Mouse (Mus musculus): ENCODE results near the gene Herc6. TPM values are rescaled to one million over a fixed set of nuclear protein-coding genes. Genes with fewer than 3 reads are reported as not detected.
A peak's percentile ranks its signal among the peaks of the same experiment; 100 is the strongest.
"Not testable (repeated sequence)": the region's sequence is repeated elsewhere in the genome, so short reads cannot be mapped to it uniquely, and the experiment has no call there.

Gene Herc6
- polyA plus RNA-seq, 1 experiment: 25.0 TPM

- H3K4me1 ChIP-seq (ENCODE audit: control insufficient read depth, insufficient read depth, low read length): no peaks in the 10 kb centered on the region; the same call in 1 of the 2 replicates
- peak overlapping the region; percentile 67; the same call in 1 of the 2 replicates for H3K27ac ChIP-seq (ENCODE audit: control insufficient read depth, insufficient read depth, low read depth, low read length, poor library complexity)
- 17% methylated on average over 14 of the region's 14 CpGs for WGBS
- TF ChIP-seq CTCF (IDR thresholded peaks at IDR 0.05; ENCODE audit: control insufficient read depth, insufficient read depth, low read length) (peak; percentile 8; the same call in 1 of the 2 replicates), POLR2A (IDR thresholded peaks at IDR 0.05; ENCODE audit: borderline replicate concordance, control insufficient read depth, low read depth, low read length) (no peak)
- peak overlapping the region; percentile 81 for H3K4me3 ChIP-seq (replicated peaks; ENCODE audit: control insufficient read depth, low read depth, low read length)
Measured at GRCm38 (mm10) chr6:57535971-57536669, 44.7 kb upstream of the Herc6 start.

GRCm38 (mm10) chr6:57537887-57538286 lies 42.9 kb upstream of the Herc6 start:
- TF ChIP-seq CTCF (IDR thresholded peaks at IDR 0.05; ENCODE audit: control insufficient read depth, insufficient read depth, low read length) (no peak), POLR2A (IDR thresholded peaks at IDR 0.05; ENCODE audit: borderline replicate concordance, control insufficient read depth, low read depth, low read length) (no peak)
- H3K4me1 ChIP-seq (ENCODE audit: control insufficient read depth, insufficient read depth, low read length): no peaks in the 10 kb centered on the region; the same call in 1 of the 2 replicates
- H3K27ac ChIP-seq (ENCODE audit: control insufficient read depth, insufficient read depth, low read depth, low read length, poor library complexity): no peak overlapping the region
- 77% methylated on average over 5 of the region's 5 CpGs for WGBS
- H3K4me3 ChIP-seq (replicated peaks; ENCODE audit: control insufficient read depth, low read depth, low read length): no peak overlapping the region

GRCm38 (mm10) chr6:57540950-57541498 lies 39.8 kb upstream of the Herc6 start:
- 81% methylated on average over 5 of the region's 5 CpGs for WGBS
- no peak overlapping the region for H3K4me3 ChIP-seq (replicated peaks; ENCODE audit: control insufficient read depth, low read depth, low read length)
- H3K4me1 ChIP-seq (ENCODE audit: control insufficient read depth, insufficient read depth, low read length): no peaks in the 10 kb centered on the region; the same call in 1 of the 2 replicates
- TF ChIP-seq POLR2A (IDR thresholded peaks at IDR 0.05; ENCODE audit: borderline replicate concordance, control insufficient read depth, low read depth, low read length) (no peak), CTCF (IDR thresholded peaks at IDR 0.05; ENCODE audit: control insufficient read depth, insufficient read depth, low read length) (no peak)
- no peak overlapping the region for H3K27ac ChIP-seq (ENCODE audit: control insufficient read depth, insufficient read depth, low read depth, low read length, poor library complexity)

- TF ChIP-seq POLR2A (IDR thresholded peaks at IDR 0.05; ENCODE audit: borderline replicate concordance, control insufficient read depth, low read depth, low read length) (no peak), CTCF (IDR thresholded peaks at IDR 0.05; ENCODE audit: control insufficient read depth, insufficient read depth, low read length) (no peak)
- Histone ChIP-seq H3K4me1 (ENCODE audit: control insufficient read depth, insufficient read depth, low read length) (no peaks in the 10 kb centered on the region; the same call in 1 of the 2 replicates), H3K4me3 (replicated peaks; ENCODE audit: control insufficient read depth, low read depth, low read length) (no peak overlapping the region), H3K27ac (ENCODE audit: control insufficient read depth, insufficient read depth, low read depth, low read length, poor library complexity) (no peak overlapping the region)
- WGBS: 30% methylated on average over 1 of the region's 1 CpGs
Measured at GRCm38 (mm10) chr6:57541737-57542335, 39.0 kb upstream of the Herc6 start.

GRCm38 (mm10) chr6:57543591-57543990 lies 37.2 kb upstream of the Herc6 start:
- not testable (repeated sequence) for H3K27ac ChIP-seq (ENCODE audit: control insufficient read depth, insufficient read depth, low read depth, low read length, poor library complexity); H3K4me3 ChIP-seq (replicated peaks; ENCODE audit: control insufficient read depth, low read depth, low read length); H3K4me1 ChIP-seq (ENCODE audit: control insufficient read depth, insufficient read depth, low read length)

GRCm38 (mm10) chr6:57544866-57545265 lies 35.9 kb upstream of the Herc6 start:
- 65% methylated on average over 2 of the region's 2 CpGs for WGBS

GRCm38 (mm10) chr6:57551211-57551796 lies 29.5 kb upstream of the Herc6 start:
- H3K27ac ChIP-seq (ENCODE audit: control insufficient read depth, insufficient read depth, low read depth, low read length, poor library complexity): no peak overlapping the region
- TF ChIP-seq CTCF (IDR thresholded peaks at IDR 0.05; ENCODE audit: control insufficient read depth, insufficient read depth, low read length): no peak
- no peak for TF ChIP-seq POLR2A (IDR thresholded peaks at IDR 0.05; ENCODE audit: borderline replicate concordance, control insufficient read depth, low read depth, low read length)
- no peaks in the 10 kb centered on the region for H3K4me1 ChIP-seq (ENCODE audit: control insufficient read depth, insufficient read depth, low read length)
- H3K4me3 ChIP-seq (replicated peaks; ENCODE audit: control insufficient read depth, low read depth, low read length): no peak overlapping the region
- whole genome bisulfite sequencing: 80% methylated on average over 3 of the region's 3 CpGs

More at GRCm38 (mm10) chr6:57544866-57545265, 35.9 kb upstream of the Herc6 start:
- no peak for TF ChIP-seq POLR2A (IDR thresholded peaks at IDR 0.05; ENCODE audit: borderline replicate concordance, control insufficient read depth, low read depth, low read length)
- TF ChIP-seq CTCF (IDR thresholded peaks at IDR 0.05; ENCODE audit: control insufficient read depth, insufficient read depth, low read length): no peak
- no peaks in the 10 kb centered on the region; the same call in 1 of the 2 replicates for H3K4me1 ChIP-seq (ENCODE audit: control insufficient read depth, insufficient read depth, low read length)
- no peak overlapping the region for H3K4me3 ChIP-seq (replicated peaks; ENCODE audit: control insufficient read depth, low read depth, low read length)
- H3K27ac ChIP-seq (ENCODE audit: control insufficient read depth, insufficient read depth, low read depth, low read length, poor library complexity): no peak overlapping the region

GRCm38 (mm10) chr6:57557796-57558317 lies 22.9 kb upstream of the Herc6 start:
- 76% methylated on average over 4 of the region's 4 CpGs for WGBS
- Histone ChIP-seq H3K4me1 (ENCODE audit: control insufficient read depth, insufficient read depth, low read length) (no peaks in the 10 kb centered on the region), H3K27ac (ENCODE audit: control insufficient read depth, insufficient read depth, low read depth, low read length, poor library complexity) (no peak overlapping the region), H3K4me3 (replicated peaks; ENCODE audit: control insufficient read depth, low read depth, low read length) (no peak overlapping the region)
- TF ChIP-seq POLR2A (IDR thresholded peaks at IDR 0.05; ENCODE audit: borderline replicate concordance, control insufficient read depth, low read depth, low read length) (no peak), CTCF (IDR thresholded peaks at IDR 0.05; ENCODE audit: control insufficient read depth, insufficient read depth, low read length) (no peak)

All from bone marrow, adult 2 months (tissue).